Mouse (Mus musculus) kidney, postnatal 36 days (tissue): Measurements from ENCODE around the gene Nmnat3.
A peak's percentile ranks its signal among the peaks of the same experiment; 100 is the strongest.

ENCODE experiments used
- DNase-seq, 2 experiments: peaks; one replicate each; pipeline ENCODE4 v3.0.0; 2021 to 2022; ENCODE audit warnings: mixed read lengths in 2 of 2

Nmnat3 gene

GRCm38 (mm10) chr9:98367333-98367962 is 80.2 kb downstream of the Nmnat3 start:
- DNase-seq = no peak

GRCm38 (mm10) chr9:98369707-98370106 is 82.5 kb downstream of the Nmnat3 start:
- no peak for DNase-seq

- no peak for DNase-seq
These were observed 86.1 kb downstream of the Nmnat3 start for GRCm38 (mm10) chr9:98373358-98373757.

- no peak for DNase-seq
These were observed 87.7 kb downstream of the Nmnat3 start for GRCm38 (mm10) chr9:98374897-98375296.

- peak; percentile 43 to 70 for DNase-seq
These were observed 88.3 kb downstream of the Nmnat3 start for GRCm38 (mm10) chr9:98375329-98376170.

GRCm38 (mm10) chr9:98379736-98380135 is 92.5 kb downstream of the Nmnat3 start:
- no peak for DNase-seq

- DNase-seq = no peak
These were observed 93.4 kb downstream of the Nmnat3 start for GRCm38 (mm10) chr9:98380593-98380992.

GRCm38 (mm10) chr9:98387741-98388632 is 100.8 kb downstream of the Nmnat3 start:
- no peak for DNase-seq

GRCm38 (mm10) chr9:98388633-98388965 is 101.4 kb downstream of the Nmnat3 start:
- no peak for DNase-seq

GRCm38 (mm10) chr9:98393496-98393895 is 106.3 kb downstream of the Nmnat3 start:
- no peak for DNase-seq

- DNase-seq = no peak
These were observed 110.0 kb downstream of the Nmnat3 start for GRCm38 (mm10) chr9:98397211-98397610.

GRCm38 (mm10) chr9:98397866-98398265 is 110.6 kb downstream of the Nmnat3 start:
- no peak for DNase-seq

- no peak for DNase-seq
These were observed 113.1 kb downstream of the Nmnat3 start for GRCm38 (mm10) chr9:98400185-98400894.

GRCm38 (mm10) chr9:98401611-98402010 is 114.4 kb downstream of the Nmnat3 start:
- no peak for DNase-seq

- DNase-seq = no peak
These were observed 120.5 kb downstream of the Nmnat3 start for GRCm38 (mm10) chr9:98407771-98408170.

GRCm38 (mm10) chr9:98409137-98409536 is 121.9 kb downstream of the Nmnat3 start:
- DNase-seq = peak; percentile 72 to 90

GRCm38 (mm10) chr9:98415427-98415826 is 128.2 kb downstream of the Nmnat3 start:
- DNase-seq = no peak

GRCm38 (mm10) chr9:98417919-98418318 is 130.7 kb downstream of the Nmnat3 start:
- DNase-seq = peak; percentile 20 to 55

GRCm38 (mm10) chr9:98418346-98418745 is 131.1 kb downstream of the Nmnat3 start:
- peak; percentile 45 to 60 for DNase-seq

- no peak for DNase-seq
These were observed 133.4 kb downstream of the Nmnat3 start for GRCm38 (mm10) chr9:98420666-98421065.

- DNase-seq = no peak
These were observed 134.7 kb downstream of the Nmnat3 start for GRCm38 (mm10) chr9:98421903-98422302.

- DNase-seq = peak in 1 of 2 experiments; percentile 36
These were observed 135.4 kb downstream of the Nmnat3 start, which contains the start of gene Rbp1 for GRCm38 (mm10) chr9:98422656-98423055. Gene Rbp1, plus strand, starts transcription at chr9:98422961.
